Mouse (Mus musculus) stomach, embryonic 16.5 days (tissue): ENCODE data around the gene Narf. TPM values are rescaled to one million over a fixed set of nuclear protein-coding genes. Genes with fewer than 3 reads are reported as not detected.

Experiments
- ATAC-seq: fragments of 200-750 bp; cut with Nextera tagmentation; 2 replicates; pipeline ENCODE4 v1.8.0; 2017; ENCODE audit warnings: moderate number of reproducible peaks, moderate TSS enrichment; ENCODE audit not compliant: insufficient read depth, low FRiP score
- H3K27ac ChIP-seq: fragments of 300-500 bp; sonication (generic); 2 replicates; pipeline ENCODE4 v1.5.1; 2014; ENCODE audit warnings: low read length
- H3K27me3 ChIP-seq: fragments of 300-500 bp; sonication (generic); 2 replicates; pipeline ENCODE4 v1.6.1; 2014; ENCODE audit warnings: low read length, control low read depth, mixed read lengths; ENCODE audit not compliant: control insufficient read depth, insufficient read depth
- H3K36me3 ChIP-seq: fragments of 300-500 bp; sonication (generic); 2 replicates; pipeline ENCODE4 v1.6.1; 2014; ENCODE audit warnings: low read length; ENCODE audit not compliant: control insufficient read depth, insufficient read depth
- H3K4me1 ChIP-seq: fragments of 300-500 bp; sonication (generic); 2 replicates; pipeline ENCODE4 v1.6.1; 2014; ENCODE audit warnings: low read length, control low read depth, mixed read lengths; ENCODE audit not compliant: control insufficient read depth, insufficient read depth
- H3K4me2 ChIP-seq: fragments of 300-500 bp; sonication (generic); 2 replicates; pipeline ENCODE4 v1.6.1; 2014; ENCODE audit warnings: low read depth, low read length, mixed read lengths
- H3K4me3 ChIP-seq: fragments of 300-500 bp; sonication (generic); replicated peaks from 2 replicates; pipeline ENCODE4 v1.5.1; 2014; ENCODE audit warnings: mild to moderate bottlenecking, low read length
- H3K9ac ChIP-seq: fragments of 300-500 bp; sonication (generic); 2 replicates; pipeline ENCODE4 v1.6.1; 2014; ENCODE audit warnings: low read length
- H3K9me3 ChIP-seq: fragments of 300-500 bp; sonication (generic); replicated peaks from 2 replicates; pipeline ENCODE4 v1.6.1; 2016; ENCODE audit warnings: low read length, control low read depth; ENCODE audit not compliant: control insufficient read depth
- WGBS: fragments of 180-500 bp; shearing (Covaris S2); extraction: QIAGEN DNeasy Blood & Tissue Kit; methylation state at CpG from one replicate; pipeline ENCODE4 v1.1.7; 2014; 5-methylcytosine and 5-hydroxymethylcytosine counted together
- polyA plus RNA-seq: library from polyadenylated mRNA; unstranded; fragments of >200 nt; fragmentation: Nextera tagmentation; extraction: Ambion mirVana; gene quantifications from 2 replicates; pipeline ENCODE4 v1.2.1, GENCODE M21; 2015

The Narf gene
- polyA plus RNA-seq, 1 experiment from 2014 or later = 52.8 TPM

GRCm38 (mm10) chr11:121261074-121261473 is 24.0 kb downstream of the Narf start:
- whole genome bisulfite sequencing = 37% methylated on average over 2 of the region's 2 CpGs
- H3K27ac ChIP-seq = no peak overlapping the region
- no peaks in the 10 kb centered on the region for H3K9me3 ChIP-seq
- peak overlapping the region; percentile 98 for H3K4me3 ChIP-seq
- ATAC-seq = no peak
- H3K36me3 ChIP-seq = no peaks in the 10 kb centered on the region
- peak overlapping the region; percentile 93 for H3K9ac ChIP-seq
- H3K4me2 ChIP-seq = peak overlapping the region; percentile 81
- no peaks in the 10 kb centered on the region for H3K27me3 ChIP-seq
- H3K4me1 ChIP-seq = peaks cover 15% of the 10 kb centered on the region; the same call in 1 of the 2 replicates

- H3K27ac ChIP-seq = no peak overlapping the region
- H3K4me1 ChIP-seq = 0 out of 2 replicates have a peak, but pooled peaks cover 4% of the 10 kb centered on the region
- ATAC-seq = no peak
- H3K27me3 ChIP-seq = no peaks in the 10 kb centered on the region
- no peak overlapping the region for H3K4me2 ChIP-seq
- H3K36me3 ChIP-seq = no peaks in the 10 kb centered on the region
- H3K9me3 ChIP-seq = no peaks in the 10 kb centered on the region
- no peak overlapping the region for H3K9ac ChIP-seq
- 88% methylated on average over 8 of the region's 8 CpGs for WGBS
- no peak overlapping the region for H3K4me3 ChIP-seq
Measured at GRCm38 (mm10) chr11:121277516-121277915, 40.5 kb downstream of the Narf start.

GRCm38 (mm10) chr11:121278011-121278410 is 41.0 kb downstream of the Narf start:
- Histone ChIP-seq H3K36me3 (no peaks in the 10 kb centered on the region), H3K9me3 (no peaks in the 10 kb centered on the region), H3K4me3 (no peak overlapping the region), H3K4me1 (0 out of 2 replicates have a peak, but pooled peaks cover 9% of the 10 kb centered on the region), H3K4me2 (no peak overlapping the region), H3K27ac (no peak overlapping the region), H3K9ac (no peak overlapping the region), H3K27me3 (no peaks in the 10 kb centered on the region)
- no peak for ATAC-seq
- 82% methylated on average over 3 of the region's 3 CpGs for WGBS

- no peak overlapping the region for H3K4me2 ChIP-seq
- no peak overlapping the region for H3K9ac ChIP-seq
- peak; percentile 72; the same call in 1 of the 2 replicates for ATAC-seq
- H3K9me3 ChIP-seq = no peaks in the 10 kb centered on the region
- H3K27ac ChIP-seq = peak overlapping the region; percentile 63
- H3K4me1 ChIP-seq = peaks cover 16% of the 10 kb centered on the region; the same call in 1 of the 2 replicates
- H3K27me3 ChIP-seq = no peaks in the 10 kb centered on the region
- H3K36me3 ChIP-seq = peaks cover 14% of the 10 kb centered on the region; the same call in 1 of the 2 replicates
- H3K4me3 ChIP-seq = no peak overlapping the region
- 67% methylated on average over 6 of the region's 6 CpGs for WGBS
Measured at GRCm38 (mm10) chr11:121282911-121283310, 45.9 kb downstream of the Narf start.

GRCm38 (mm10) chr11:121289859-121290258 is 52.8 kb downstream of the Narf start:
- no peaks in the 10 kb centered on the region for H3K4me1 ChIP-seq
- no peak overlapping the region for H3K4me3 ChIP-seq
- H3K9ac ChIP-seq = no peak overlapping the region
- ATAC-seq = no peak
- H3K27me3 ChIP-seq = no peaks in the 10 kb centered on the region
- H3K4me2 ChIP-seq = no peak overlapping the region
- WGBS = 90% methylated on average over 3 of the region's 3 CpGs
- peaks cover 22% of the 10 kb centered on the region; the same call in 1 of the 2 replicates for H3K36me3 ChIP-seq
- no peak overlapping the region for H3K27ac ChIP-seq
- no peaks in the 10 kb centered on the region for H3K9me3 ChIP-seq

- Histone ChIP-seq H3K4me2 (no peak overlapping the region), H3K9me3 (no peaks in the 10 kb centered on the region), H3K4me1 (no peaks in the 10 kb centered on the region), H3K4me3 (no peak overlapping the region), H3K27me3 (no peaks in the 10 kb centered on the region), H3K27ac (no peak overlapping the region), H3K9ac (no peak overlapping the region), H3K36me3 (peaks cover 12% of the 10 kb centered on the region)
- WGBS = 88% methylated on average over 5 of the region's 5 CpGs
- ATAC-seq = no peak
Measured at GRCm38 (mm10) chr11:121294771-121295170, 57.7 kb downstream of the Narf start.

- no peak overlapping the region for H3K4me3 ChIP-seq
- peaks cover 20% of the 10 kb centered on the region for H3K36me3 ChIP-seq
- H3K9ac ChIP-seq = no peak overlapping the region
- no peaks in the 10 kb centered on the region for H3K4me1 ChIP-seq
- H3K27ac ChIP-seq = no peak overlapping the region
- no peaks in the 10 kb centered on the region for H3K27me3 ChIP-seq
- H3K9me3 ChIP-seq = no peaks in the 10 kb centered on the region
- no peak for ATAC-seq
- WGBS = 83% methylated on average over 8 of the region's 8 CpGs
- H3K4me2 ChIP-seq = no peak overlapping the region
Measured at GRCm38 (mm10) chr11:121298493-121298892, 61.4 kb downstream of the Narf start.

- Histone ChIP-seq H3K36me3 (peaks cover 32% of the 10 kb centered on the region), H3K4me3 (no peak overlapping the region), H3K4me2 (no peak overlapping the region), H3K9ac (no peak overlapping the region), H3K9me3 (no peaks in the 10 kb centered on the region), H3K27me3 (no peaks in the 10 kb centered on the region), H3K27ac (no peak overlapping the region), H3K4me1 (no peaks in the 10 kb centered on the region)
- 90% methylated on average over 9 of the region's 9 CpGs for WGBS
- ATAC-seq = no peak
Measured at GRCm38 (mm10) chr11:121300265-121300664, 63.2 kb downstream of the Narf start.

GRCm38 (mm10) chr11:121305371-121305770 is 68.3 kb downstream of the Narf start:
- Histone ChIP-seq H3K4me3 (no peak overlapping the region), H3K27me3 (no peaks in the 10 kb centered on the region), H3K4me1 (no peaks in the 10 kb centered on the region), H3K36me3 (peaks cover 42% of the 10 kb centered on the region), H3K9ac (no peak overlapping the region), H3K27ac (no peak overlapping the region), H3K4me2 (no peak overlapping the region), H3K9me3 (0 out of 2 replicates have a peak, but pooled peaks cover 3% of the 10 kb centered on the region)
- WGBS = 88% methylated on average over 6 of the region's 6 CpGs
- ATAC-seq = no peak
